Mouse (Mus musculus) cerebellum, postnatal 36 days (tissue): ENCODE results near the gene Zfp961.
"Not testable (repeated sequence)": the region's sequence is repeated elsewhere in the genome, so short reads cannot be mapped to it uniquely, and the experiment has no call there.

Source experiments
- DNase-seq, 2 experiments: peaks; one replicate each; pipeline ENCODE4 v3.0.0; 2021 to 2022; ENCODE audit warnings: mixed read lengths in 2 of 2

Zfp961 gene

GRCm38 (mm10) chr8:72019816-72020215, 69.0 kb downstream of the Zfp961 start:
- no peak for DNase-seq

- peak; percentile 38 to 41 for DNase-seq
These were observed 74.0 kb downstream of the Zfp961 start for GRCm38 (mm10) chr8:72024886-72025285.

GRCm38 (mm10) chr8:72032926-72033325, 82.1 kb downstream of the Zfp961 start:
- DNase-seq = peak; percentile 44 to 61

- DNase-seq = not testable (repeated sequence)
These were observed 90.1 kb downstream of the Zfp961 start, which contains the start of gene Olfr372 for GRCm38 (mm10) chr8:72040918-72041317. Gene Olfr372 (plus strand): TSS chr8:72041218.

GRCm38 (mm10) chr8:72042493-72042892, 91.7 kb downstream of the Zfp961 start:
- DNase-seq = no peak
